Mouse (Mus musculus) testis, adult 2 months (tissue): ENCODE data around the gene Sp8.
A peak's percentile ranks its signal among the peaks of the same experiment; 100 is the strongest.

Experiments
- CTCF ChIP-seq: fragments of 200-500 bp; IDR thresholded peaks from 2 replicates; pipeline ENCODE4 v1.5.1; 2012; ENCODE audit warnings: low read depth, mild to moderate bottlenecking, inconsistent platforms, low read length, moderate library complexity; ENCODE audit not compliant: control insufficient read depth, insufficient read depth, insufficient replicate concordance
- POLR2A ChIP-seq: fragments of 200-500 bp; IDR thresholded peaks from 2 replicates; pipeline ENCODE4 v1.6.1; 2012; ENCODE audit warnings: low read depth, mild to moderate bottlenecking, inconsistent platforms, low read length, moderate library complexity; ENCODE audit not compliant: control insufficient read depth

- TF ChIP-seq CTCF (peak; percentile 46; the same call in 1 of the 2 replicates), POLR2A (no peak)
Measured at GRCm38 (mm10) chr12:118854831-118855453, 8.8 kb downstream of the Sp8 start.
